Mouse (Mus musculus) small intestine, adult 2 months (tissue): Measurements from ENCODE around the gene Ppp2r5e.

ENCODE experiments used
- CTCF ChIP-seq: fragments of 200-500 bp; IDR thresholded peaks from 2 replicates; pipeline ENCODE4 v1.5.1; 2012; ENCODE audit warnings: low read depth, mild to moderate bottlenecking, control low read depth, inconsistent platforms, low read length, moderate library complexity, mixed read lengths; ENCODE audit not compliant: insufficient replicate concordance, insufficient read length; ENCODE audit errors: extremely low read depth
- POLR2A ChIP-seq: fragments of 200-500 bp; IDR thresholded peaks from 2 replicates; pipeline ENCODE4 v1.6.1; 2012; ENCODE audit warnings: low read depth, mild to moderate bottlenecking, control low read depth, inconsistent platforms, low read length, moderate library complexity

- TF ChIP-seq CTCF (no peak), POLR2A (no peak)
Measured at GRCm38 (mm10) chr12:75544259-75544658, 51.8 kb downstream of the Ppp2r5e start.
